Mouse (Mus musculus): Measurements from ENCODE around the gene Slc6a4.

DNA sequence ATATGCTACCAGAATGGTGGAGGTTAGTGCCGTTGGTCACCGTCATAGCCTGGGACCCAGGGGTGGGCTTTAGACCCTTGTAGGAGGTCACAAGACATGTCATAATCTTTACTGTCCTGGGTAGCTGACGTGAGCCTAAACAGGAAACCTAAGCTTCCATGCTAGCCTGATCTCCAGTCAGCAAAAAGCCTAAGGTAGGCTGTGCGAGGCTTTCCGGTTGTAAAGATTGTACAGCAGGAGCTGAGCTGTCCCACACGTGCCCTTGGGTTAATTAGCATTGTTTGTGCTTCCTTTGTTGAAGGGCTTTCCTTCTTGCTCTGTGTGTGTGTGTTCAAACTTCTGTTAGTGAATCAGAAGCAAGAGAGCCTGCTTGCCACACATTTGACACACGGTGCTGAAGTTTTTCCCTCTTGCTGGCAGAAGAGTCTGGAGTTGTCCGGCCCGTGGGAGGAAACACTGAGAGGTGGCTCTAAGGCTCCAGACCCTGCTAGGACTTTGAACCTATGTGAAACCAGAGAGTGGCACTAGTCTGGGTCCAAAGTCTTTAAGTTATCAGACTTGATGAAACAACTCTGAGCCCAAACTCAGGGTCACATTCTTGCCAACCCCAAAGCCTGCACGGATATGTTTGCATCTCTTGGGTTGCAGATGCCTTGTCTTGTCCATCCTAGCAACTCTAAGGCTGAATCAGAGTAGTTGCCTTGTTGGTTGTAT lies 12.5 kb downstream of the Slc6a4 start:
- TF ChIP-seq CTCF (IDR thresholded peaks at IDR 0.05; ENCODE audit: extremely low read depth, insufficient read depth, low read length) (no peak), POLR2A (IDR thresholded peaks at IDR 0.05; ENCODE audit: extremely low read depth, insufficient read depth, low read length) (no peak)

Measured in cortical plate, adult 2 months (tissue).